Mouse (Mus musculus) hindbrain, embryonic 16.5 days (tissue): ENCODE measurements around the gene Spry2. TPM values are rescaled to one million over a fixed set of nuclear protein-coding genes. Genes with fewer than 3 reads are reported as not detected.

Source experiments
- ATAC-seq: fragments of 200-750 bp; cut with Nextera tagmentation; 2 replicates; pipeline ENCODE4 v1.8.0; 2017; ENCODE audit warnings: moderate TSS enrichment, moderate library complexity
- H3K27ac ChIP-seq: fragments of 300-500 bp; sonication (generic); 2 replicates; pipeline ENCODE4 v1.5.1; 2014; ENCODE audit warnings: low read depth, mild to moderate bottlenecking, control low read depth, low read length, moderate library complexity
- H3K27me3 ChIP-seq: fragments of 300-500 bp; sonication (generic); replicated peaks from 2 replicates; pipeline ENCODE4 v1.6.1; 2014; ENCODE audit warnings: low read length; ENCODE audit not compliant: control insufficient read depth, insufficient read depth
- H3K36me3 ChIP-seq: fragments of 300-500 bp; sonication (generic); 2 replicates; pipeline ENCODE4 v1.6.1; 2014; ENCODE audit warnings: mild to moderate bottlenecking, low read length, moderate library complexity, mixed read lengths; ENCODE audit not compliant: control insufficient read depth, insufficient read depth
- H3K4me1 ChIP-seq: fragments of 300-500 bp; sonication (generic); 2 replicates; pipeline ENCODE4 v1.6.1; 2014; ENCODE audit warnings: low read depth, low read length; ENCODE audit not compliant: control insufficient read depth, insufficient read depth
- H3K4me2 ChIP-seq: fragments of 300-500 bp; sonication (generic); 2 replicates; pipeline ENCODE4 v1.6.1; 2014; ENCODE audit warnings: mild to moderate bottlenecking, low read length, control low read depth, moderate library complexity
- H3K4me3 ChIP-seq: fragments of 300-500 bp; sonication (generic); 2 replicates; pipeline ENCODE4 v1.5.1; 2014; ENCODE audit warnings: mild to moderate bottlenecking, low read length, control low read depth, moderate library complexity
- H3K9ac ChIP-seq: fragments of 300-500 bp; sonication (generic); 2 replicates; pipeline ENCODE4 v1.6.1; 2014; ENCODE audit warnings: low read depth, mild to moderate bottlenecking, control low read depth, low read length, moderate library complexity
- H3K9me3 ChIP-seq: fragments of 300-500 bp; sonication (generic); 2 replicates; pipeline ENCODE4 v1.6.1; 2014; ENCODE audit warnings: mild to moderate bottlenecking, low read length, moderate library complexity; ENCODE audit not compliant: control insufficient read depth
- WGBS: fragments of 180-500 bp; shearing (Covaris S2); extraction: QIAGEN DNeasy Blood & Tissue Kit; methylation state at CpG from one replicate; pipeline ENCODE4 v1.1.7; 2014; 5-methylcytosine and 5-hydroxymethylcytosine counted together
- polyA plus RNA-seq: library from polyadenylated mRNA; unstranded; fragments of >200 nt; fragmentation: Nextera tagmentation; extraction: Ambion mirVana; gene quantifications from 2 replicates; pipeline ENCODE4 v1.2.1, GENCODE M21; 2015

Spry2 gene
- polyA plus RNA-seq, 1 experiment from 2014 or later: 34.1 TPM

DNA sequence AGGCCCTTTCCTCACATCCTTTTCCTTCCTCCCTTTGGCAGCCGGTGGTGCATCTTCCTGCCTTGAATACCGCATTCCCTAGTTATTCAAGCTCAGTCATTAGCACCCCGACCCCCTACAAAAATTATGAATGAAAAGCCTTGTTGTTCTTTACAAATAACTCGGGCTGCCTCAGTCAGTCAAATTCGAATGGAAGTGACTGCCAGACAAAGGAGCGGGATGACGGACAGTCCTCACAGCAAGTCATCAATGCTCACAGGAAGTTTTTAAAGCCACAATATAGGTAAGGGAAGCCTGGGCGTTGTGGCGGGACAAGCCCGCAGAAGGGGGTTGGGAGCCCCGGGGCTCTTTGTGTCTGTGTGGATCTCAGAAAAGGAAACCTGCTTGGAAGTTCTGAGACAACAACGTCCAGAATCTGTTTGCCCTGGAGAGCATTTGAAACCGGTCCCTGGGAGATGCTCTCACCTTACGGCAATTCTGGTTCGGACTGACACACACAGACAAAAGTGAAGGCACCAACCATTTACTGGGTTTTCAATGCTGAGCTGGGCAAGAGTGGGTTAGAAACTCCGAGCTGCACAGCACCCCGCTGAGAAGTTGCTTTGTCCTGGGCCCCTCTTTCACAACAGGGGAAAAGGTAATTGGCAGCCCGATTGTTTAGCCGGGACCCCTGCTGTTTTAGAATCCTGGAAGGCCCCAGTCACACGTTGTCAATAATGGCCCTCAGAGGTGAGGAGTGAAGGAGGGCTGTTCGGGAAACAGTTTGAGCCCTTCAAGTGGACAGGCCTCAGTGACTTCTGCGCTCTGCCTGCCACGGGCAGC, 24.0 kb upstream of the Spry2 start:
- H3K27me3 ChIP-seq: peaks cover 2% of the 10 kb centered on the region; the same call in 1 of the 2 replicates
- peak overlapping the region; percentile 1 for H3K4me3 ChIP-seq
- no peaks in the 10 kb centered on the region for H3K9me3 ChIP-seq
- H3K9ac ChIP-seq: peak overlapping the region; percentile 35
- ATAC-seq: peak; percentile 48
- no peak overlapping the region; the same call in 1 of the 2 replicates for H3K27ac ChIP-seq
- 4% methylated on average over 23 of the region's 23 CpGs for whole genome bisulfite sequencing
- no peaks in the 10 kb centered on the region for H3K36me3 ChIP-seq
- peaks cover 5% of the 10 kb centered on the region for H3K4me1 ChIP-seq
- H3K4me2 ChIP-seq: peak overlapping the region; percentile 50

GRCm38 (mm10) chr14:105907216-105907615, 10.6 kb upstream of the Spry2 start:
- 84% methylated on average over 6 of the region's 6 CpGs for WGBS
- Histone ChIP-seq H3K27ac (no peak overlapping the region), H3K9me3 (no peaks in the 10 kb centered on the region), H3K4me2 (no peak overlapping the region), H3K4me1 (no peaks in the 10 kb centered on the region), H3K4me3 (no peak overlapping the region), H3K9ac (no peak overlapping the region), H3K27me3 (no peaks in the 10 kb centered on the region), H3K36me3 (no peaks in the 10 kb centered on the region)
- ATAC-seq: no peak

DNA sequence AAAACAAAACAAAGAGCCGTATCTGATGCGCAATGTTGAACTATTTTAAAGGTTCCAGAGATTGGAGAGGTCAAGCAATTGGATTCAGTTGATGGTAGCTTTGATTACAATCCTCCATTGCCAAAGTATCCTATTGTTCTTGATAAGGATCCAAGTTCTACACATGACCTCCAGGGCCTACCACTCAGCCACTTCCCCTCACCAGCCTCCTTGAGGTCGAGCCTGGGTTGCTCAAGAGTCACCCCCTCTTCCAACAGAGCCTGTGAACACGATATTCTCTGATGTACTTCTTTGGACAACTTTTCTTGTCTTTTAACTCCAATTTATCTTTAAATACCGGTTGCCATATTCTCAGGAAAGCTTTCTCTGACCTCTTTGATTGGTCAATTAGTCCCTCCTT, 9.3 kb upstream of the Spry2 start:
- H3K4me1 ChIP-seq: no peaks in the 10 kb centered on the region
- no peak overlapping the region for H3K4me3 ChIP-seq
- H3K4me2 ChIP-seq: no peak overlapping the region
- no peaks in the 10 kb centered on the region for H3K9me3 ChIP-seq
- WGBS: 90% methylated on average over 5 of the region's 5 CpGs
- no peaks in the 10 kb centered on the region for H3K36me3 ChIP-seq
- no peak overlapping the region for H3K27ac ChIP-seq
- no peaks in the 10 kb centered on the region for H3K27me3 ChIP-seq
- ATAC-seq: no peak
- H3K9ac ChIP-seq: no peak overlapping the region

DNA sequence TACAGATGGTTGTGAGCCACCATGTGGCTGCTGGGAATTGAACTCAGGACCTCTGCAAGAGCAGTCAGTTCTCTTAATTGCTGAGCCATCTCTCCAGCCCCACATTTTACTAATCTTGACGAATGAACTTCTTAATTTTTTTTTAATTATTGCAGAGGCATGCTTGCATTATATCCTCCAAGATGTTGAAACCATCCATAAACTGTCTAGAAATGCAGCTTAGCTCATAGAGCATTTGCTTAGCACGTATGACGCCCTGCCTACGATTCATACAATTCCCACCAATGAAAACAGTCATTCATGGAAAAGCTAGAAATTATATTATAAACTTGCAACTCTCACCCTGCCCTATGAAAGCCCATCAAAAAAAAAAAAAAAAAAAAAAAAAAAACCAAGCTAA, 8.9 kb upstream of the Spry2 start:
- 97% methylated on average over 4 of the region's 4 CpGs for WGBS
- Histone ChIP-seq H3K9ac (no peak overlapping the region), H3K4me3 (no peak overlapping the region), H3K27me3 (no peaks in the 10 kb centered on the region), H3K4me2 (no peak overlapping the region), H3K36me3 (no peaks in the 10 kb centered on the region), H3K9me3 (no peaks in the 10 kb centered on the region), H3K4me1 (no peaks in the 10 kb centered on the region), H3K27ac (no peak overlapping the region)
- ATAC-seq: no peak

- ATAC-seq: no peak
- Histone ChIP-seq H3K9ac (no peak overlapping the region), H3K4me3 (no peak overlapping the region), H3K27ac (no peak overlapping the region), H3K36me3 (no peaks in the 10 kb centered on the region), H3K27me3 (no peaks in the 10 kb centered on the region), H3K4me2 (no peak overlapping the region), H3K4me1 (peaks cover 4% of the 10 kb centered on the region), H3K9me3 (no peaks in the 10 kb centered on the region)
- WGBS: 89% methylated on average over 7 of the region's 7 CpGs
These were observed 6.2 kb upstream of the Spry2 start for GRCm38 (mm10) chr14:105902807-105903206.

- WGBS: 97% methylated on average over 3 of the region's 3 CpGs
- no peak for ATAC-seq
- H3K27me3 ChIP-seq: no peaks in the 10 kb centered on the region
- H3K4me3 ChIP-seq: no peak overlapping the region
- no peak overlapping the region for H3K4me2 ChIP-seq
- no peaks in the 10 kb centered on the region for H3K36me3 ChIP-seq
- H3K4me1 ChIP-seq: peaks cover 4% of the 10 kb centered on the region
- H3K9ac ChIP-seq: no peak overlapping the region
- H3K9me3 ChIP-seq: no peaks in the 10 kb centered on the region
- no peak overlapping the region for H3K27ac ChIP-seq
These were observed 4.2 kb upstream of the Spry2 start for GRCm38 (mm10) chr14:105900841-105901240.

- H3K36me3 ChIP-seq: no peaks in the 10 kb centered on the region
- ATAC-seq: no peak
- H3K4me1 ChIP-seq: peaks cover 7% of the 10 kb centered on the region
- H3K4me3 ChIP-seq: peak overlapping the region; percentile 78
- H3K9ac ChIP-seq: peak overlapping the region; percentile 89
- H3K27ac ChIP-seq: peak overlapping the region; percentile 99; the same call in 1 of the 2 replicates
- H3K9me3 ChIP-seq: no peaks in the 10 kb centered on the region
- peak overlapping the region; percentile 91 for H3K4me2 ChIP-seq
- no peaks in the 10 kb centered on the region for H3K27me3 ChIP-seq
- WGBS: 5% methylated on average over 11 of the region's 11 CpGs
These were observed 2.5 kb upstream of the Spry2 start for GRCm38 (mm10) chr14:105899116-105899515.

DNA sequence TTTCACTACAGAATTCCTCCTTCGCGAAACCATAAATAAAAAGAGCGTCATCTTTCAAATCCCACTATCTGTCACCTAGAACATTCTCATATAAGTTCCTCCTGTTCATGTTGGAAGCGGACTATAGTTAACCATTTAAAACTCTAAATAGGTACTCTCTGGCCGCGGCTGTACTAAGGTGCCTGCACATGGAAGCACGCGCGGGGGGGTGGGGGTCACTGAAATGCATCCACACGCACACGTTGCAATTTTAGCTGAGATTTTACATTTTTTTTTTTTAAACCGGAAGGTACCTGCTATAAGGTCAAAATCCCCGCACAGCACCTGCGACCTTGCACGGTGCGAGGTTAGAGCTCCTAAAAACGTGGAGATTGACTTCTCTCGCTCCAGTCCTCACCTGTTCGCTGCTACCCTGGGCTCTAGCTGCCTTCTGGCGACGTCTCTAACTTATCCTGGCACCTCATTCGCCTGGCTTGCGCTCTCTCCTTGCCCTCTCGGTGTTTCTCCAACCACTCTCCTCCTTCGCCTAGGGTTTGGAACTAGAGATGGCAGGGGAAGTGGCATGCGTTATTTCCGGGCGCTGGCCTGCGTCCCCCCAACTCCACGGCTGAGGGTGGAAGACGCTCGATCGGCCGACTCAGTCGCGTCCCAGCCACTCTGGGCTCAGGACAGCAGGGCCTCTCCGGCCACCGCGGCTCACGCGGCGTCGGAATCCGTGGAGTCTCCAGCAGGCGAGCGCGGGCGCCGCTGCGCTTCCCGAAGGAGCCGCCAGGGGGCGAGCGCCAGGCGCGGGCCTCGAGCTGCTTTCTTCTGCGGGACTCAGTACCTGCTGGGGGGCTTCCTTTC, 1.9 kb upstream of the Spry2 start:
- under 1% methylated on average over 58 of the region's 58 CpGs for WGBS
- no peaks in the 10 kb centered on the region for H3K27me3 ChIP-seq
- H3K9me3 ChIP-seq: no peaks in the 10 kb centered on the region

GRCm38 (mm10) chr14:105897569-105898101, 1.0 kb upstream of the Spry2 start:
- Histone ChIP-seq H3K36me3 (no peaks in the 10 kb centered on the region), H3K9ac (peak overlapping the region; percentile 89), H3K27me3 (no peaks in the 10 kb centered on the region), H3K4me3 (peak overlapping the region; percentile 78), H3K4me2 (peak overlapping the region; percentile 91), H3K27ac (peak overlapping the region; percentile 99), H3K4me1 (peaks cover 11% of the 10 kb centered on the region), H3K9me3 (no peaks in the 10 kb centered on the region)
- WGBS: under 1% methylated on average over 24 of the region's 28 CpGs
- ATAC-seq: peak; percentile 44

More for the DNA sequence above, 1.9 kb upstream of the Spry2 start:
- Histone ChIP-seq H3K4me1 (peaks cover 8% of the 10 kb centered on the region), H3K9ac (peak overlapping the region; percentile 89), H3K4me3 (peak overlapping the region; percentile 78), H3K36me3 (no peaks in the 10 kb centered on the region), H3K4me2 (peak overlapping the region; percentile 91), H3K27ac (peak overlapping the region; percentile 99)
- ATAC-seq: peak; percentile 55
